Mouse (Mus musculus) common myeloid progenitor, adult 5-6 weeks (primary cell): ENCODE data around the gene Nampt. TPM values are rescaled to one million over a fixed set of nuclear protein-coding genes. Genes with fewer than 3 reads are reported as not detected.
"Not testable (repeated sequence)": the region's sequence is repeated elsewhere in the genome, so short reads cannot be mapped to it uniquely, and the experiment has no call there.

Experiments
- ATAC-seq: replicated peaks from 2 replicates; pipeline ENCODE4 v1.8.0; 2016; ENCODE audit warnings: low read depth, mild to moderate bottlenecking, moderate TSS enrichment, inconsistent platforms; ENCODE audit not compliant: poor library complexity, severe bottlenecking
- total RNA-seq: library from RNA; stranded (forward); fragments of 200-1000, 187-1606 nt; gene quantifications from 2 replicates; pipeline ENCODE4 v1.2.3, GENCODE M21; 2017

Nampt gene
- total RNA-seq, 1 experiment from 2014 or later, result 50.3 TPM

GRCm38 (mm10) chr12:32838406-32838805 is 19.1 kb downstream of the Nampt start:
- ATAC-seq, result no peak

GRCm38 (mm10) chr12:32838954-32839353 is 19.6 kb downstream of the Nampt start:
- no peak for ATAC-seq

GRCm38 (mm10) chr12:32841442-32841900 is 22.1 kb downstream of the Nampt start:
- no peak for ATAC-seq

- ATAC-seq, result no peak
Observed at GRCm38 (mm10) chr12:32846325-32846724, 27.0 kb downstream of the Nampt start.

GRCm38 (mm10) chr12:32853757-32854156 is 34.4 kb downstream of the Nampt start:
- no peak for ATAC-seq

- no peak for ATAC-seq
Observed at GRCm38 (mm10) chr12:32854866-32855265, 35.5 kb downstream of the Nampt start.

GRCm38 (mm10) chr12:32855398-32855797 is 36.1 kb downstream of the Nampt start:
- no peak for ATAC-seq

- peak; percentile 71 for ATAC-seq
Observed at GRCm38 (mm10) chr12:32856707-32857511, 37.6 kb downstream of the Nampt start.

GRCm38 (mm10) chr12:32858444-32858843 is 39.1 kb downstream of the Nampt start:
- no peak for ATAC-seq

- ATAC-seq, result no peak
Observed at GRCm38 (mm10) chr12:32860820-32861219, 41.5 kb downstream of the Nampt start.

GRCm38 (mm10) chr12:32870815-32871214 is 51.5 kb downstream of the Nampt start:
- no peak for ATAC-seq

GRCm38 (mm10) chr12:32877500-32877899 is 58.2 kb downstream of the Nampt start:
- no peak for ATAC-seq

- no peak for ATAC-seq
Observed at GRCm38 (mm10) chr12:32877964-32878571, 58.7 kb downstream of the Nampt start.

GRCm38 (mm10) chr12:32879371-32879770 is 60.0 kb downstream of the Nampt start:
- no peak for ATAC-seq

GRCm38 (mm10) chr12:32884356-32884755 is 65.0 kb downstream of the Nampt start:
- ATAC-seq, result no peak

GRCm38 (mm10) chr12:32885041-32885440 is 65.7 kb downstream of the Nampt start:
- ATAC-seq, result no peak

- no peak for ATAC-seq
Observed at GRCm38 (mm10) chr12:32886353-32886752, 67.0 kb downstream of the Nampt start.

GRCm38 (mm10) chr12:32888226-32888625 is 68.9 kb downstream of the Nampt start:
- ATAC-seq, result no peak

GRCm38 (mm10) chr12:32889846-32890245 is 70.5 kb downstream of the Nampt start:
- ATAC-seq, result no peak

GRCm38 (mm10) chr12:32890455-32890854 is 71.1 kb downstream of the Nampt start:
- ATAC-seq, result peak; percentile 50

GRCm38 (mm10) chr12:32891271-32891670 is 71.9 kb downstream of the Nampt start:
- not testable (repeated sequence) for ATAC-seq
